Mouse (Mus musculus) frontal cortex, adult (tissue): ENCODE data around the gene Fignl2.

Source experiments
- ATAC-seq: cut with Nextera tagmentation; 2 replicates; pipeline ENCODE4 v1.9.2; 2017; ENCODE audit warnings: mild to moderate bottlenecking, moderate library complexity, mixed read lengths; ENCODE audit not compliant: low TSS enrichment

The Fignl2 gene

GRCm38 (mm10) chr15:101092829-101093648, 14.7 kb upstream of the Fignl2 start:
- peak; percentile 81 for ATAC-seq

GRCm38 (mm10) chr15:101092121-101092828, 13.9 kb upstream of the Fignl2 start:
- ATAC-seq: peak; percentile 42; the same call in 1 of the 2 replicates

- ATAC-seq: no peak
These were observed 13.2 kb upstream of the Fignl2 start for GRCm38 (mm10) chr15:101091551-101091950.

- no peak for ATAC-seq
These were observed 9.9 kb upstream of the Fignl2 start for GRCm38 (mm10) chr15:101088291-101088690.

- ATAC-seq: no peak
These were observed 8.6 kb upstream of the Fignl2 start for GRCm38 (mm10) chr15:101086956-101087355.

- ATAC-seq: no peak
These were observed 8.1 kb upstream of the Fignl2 start for GRCm38 (mm10) chr15:101086451-101086850.

- no peak for ATAC-seq
These were observed 6.1 kb upstream of the Fignl2 start for GRCm38 (mm10) chr15:101084499-101084898.

- ATAC-seq: no peak
These were observed 3.9 kb upstream of the Fignl2 start for GRCm38 (mm10) chr15:101082236-101082635.

GRCm38 (mm10) chr15:101081035-101081548, 2.7 kb upstream of the Fignl2 start:
- ATAC-seq: no peak

GRCm38 (mm10) chr15:101080031-101080520, 1.7 kb upstream of the Fignl2 start:
- no peak for ATAC-seq

- ATAC-seq: peak; percentile 73
These were observed 377 bp upstream of the Fignl2 start for GRCm38 (mm10) chr15:101078731-101079156.

- ATAC-seq: no peak
These were observed 1.2 kb downstream of the Fignl2 start for GRCm38 (mm10) chr15:101077001-101077812.

- no peak for ATAC-seq
These were observed 2.0 kb downstream of the Fignl2 start for GRCm38 (mm10) chr15:101076071-101077000.

- ATAC-seq: no peak
These were observed 2.7 kb downstream of the Fignl2 start for GRCm38 (mm10) chr15:101075656-101076055.

- no peak for ATAC-seq
These were observed 3.2 kb downstream of the Fignl2 start for GRCm38 (mm10) chr15:101075150-101075549.

GRCm38 (mm10) chr15:101074067-101074466, 4.3 kb downstream of the Fignl2 start:
- ATAC-seq: no peak

- ATAC-seq: no peak
These were observed 5.6 kb downstream of the Fignl2 start for GRCm38 (mm10) chr15:101072736-101073135.

- ATAC-seq: no peak
These were observed 7.6 kb downstream of the Fignl2 start for GRCm38 (mm10) chr15:101070762-101071161.

GRCm38 (mm10) chr15:101069641-101070190, 8.7 kb downstream of the Fignl2 start:
- ATAC-seq: no peak

GRCm38 (mm10) chr15:101068671-101069070, 9.7 kb downstream of the Fignl2 start:
- no peak for ATAC-seq
